Comparison of ENCODE assay signal across 8 mouse cellular contexts in genomic region chr4:53011732-53012361, GRCm38 (mm10). TPM values are rescaled to one million over a fixed set of nuclear protein-coding genes. Genes with fewer than 3 reads are reported as not detected.
DNase-seq lines count a peak whose midpoint lies in the region; ATAC-seq lines count a peak whose summit lies in the region.

Nipsnap3b (plus strand) TSS chr4:53011880.

- H3K9ac ChIP-seq in intestine, embryonic 14.5 days (ENCODE audit: low read length): peak within 1 kb of the TSS; percentile 68

- intact Hi-C loops in left cerebral cortex, postnatal 14 days (cut with DNase I): no loop called here

- H3K36me3 ChIP-seq in intestine, embryonic 14.5 days (ENCODE audit: control insufficient read depth, insufficient read depth, low read length): peaks cover 23% of the 10 kb centered on the region

- H3K27me3 ChIP-seq in intestine, embryonic 14.5 days (replicated peaks; ENCODE audit: control insufficient read depth, insufficient read depth, low read length): no peaks in the 10 kb centered on the region

- H3K4me1 ChIP-seq in intestine, embryonic 14.5 days (replicated peaks; ENCODE audit: control insufficient read depth, insufficient read depth, low read length): no peaks in the 10 kb centered on the region

- peak; percentile 94 to 95 for DNase-seq in adrenal gland, adult 18-20 months (ENCODE audit: low spot score in 2 of 2)
- peak; percentile 99 for DNase-seq in embryo, embryonic 11 days
- peak; percentile 94 for DNase-seq in gastrocnemius, postnatal 25 days
- peak; percentile 99 for DNase-seq in intestine, embryonic 14.5 days (ENCODE audit: low spot score)
- peak; percentile 95 to 98 for DNase-seq in left cerebral cortex, postnatal 14 days (ENCODE audit: low spot score in 2 of 2)
- DNase-seq in mesoderm, embryonic 11.5 days (ENCODE audit: low read depth, low spot score): peak; percentile 98
- DNase-seq in right cerebral cortex, postnatal 36 days (ENCODE audit: low spot score in 2 of 2): peak; percentile 95 to 96
- peak; percentile 99 for DNase-seq in yolk sac, embryonic 10.5 days (ENCODE audit: low spot score)

- peak within 1 kb of the TSS; percentile 66 for H3K27ac ChIP-seq in intestine, embryonic 14.5 days (ENCODE audit: low read depth)

- peaks cover 7% of the 10 kb centered on the region for H3K9me3 ChIP-seq in intestine, embryonic 14.5 days (ENCODE audit: control insufficient read depth, low read length)

- WGBS in intestine, embryonic 14.5 days: under 1% methylated on average over 63 of the region's 63 CpGs

- peak; percentile 96 for ATAC-seq in intestine, embryonic 14.5 days (replicated peaks; ENCODE audit: low FRiP score, low TSS enrichment, low read depth)

- peak within 1 kb of the TSS; percentile 68 for H3K4me2 ChIP-seq in intestine, embryonic 14.5 days (ENCODE audit: low read length)

- peak within 1 kb of the TSS; percentile 71 for H3K4me3 ChIP-seq in intestine, embryonic 14.5 days (ENCODE audit: low read depth, low read length)

RNA-seq across cellular contexts. Expression of gene Nipsnap3b, which starts in this region (rescaled TPM):
- total RNA-seq in adrenal gland, adult 18-20 months (2021): 10 to 100 TPM; 24.0 to 43.3 TPM
- 1 to 10 TPM; 1.2 to 3.2 TPM for total RNA-seq in gastrocnemius, postnatal 25 days (2021)
- 99.2 and 102 TPM in 2 replicates for polyA plus RNA-seq in intestine, embryonic 14.5 days (2014; fragmentation: Nextera tagmentation; extraction: Ambion mirVana)
- 10 to 100 TPM; 14.2 to 15.9 TPM for total RNA-seq in left cerebral cortex, postnatal 14 days (2021)

Comparison
In these comparisons a context has a peak if more than half of its experiments do, and no peak if none do; other contexts are left out.
1. Peak in every context shown above with its lines: DNase-seq, ATAC-seq, H3K4me3 ChIP-seq and H3K27ac ChIP-seq.